Mouse (Mus musculus) midbrain, embryonic 15.5 days (tissue): ENCODE measurements around the gene Triobp. TPM values are rescaled to one million over a fixed set of nuclear protein-coding genes. Genes with fewer than 3 reads are reported as not detected.
A peak's percentile ranks its signal among the peaks of the same experiment; 100 is the strongest.

Experiments
- ATAC-seq: fragments of 200-750 bp; cut with Nextera tagmentation; replicated peaks from 2 replicates; pipeline ENCODE4 v1.8.0; 2017; ENCODE audit warnings: moderate TSS enrichment
- H3K27ac ChIP-seq: fragments of 300-500 bp; sonication (generic); 2 replicates; pipeline ENCODE4 v1.5.1; 2015; ENCODE audit warnings: mild to moderate bottlenecking, inconsistent platforms
- H3K27me3 ChIP-seq: fragments of 300-500 bp; sonication (generic); replicated peaks from 2 replicates; pipeline ENCODE4 v1.6.1; 2015; ENCODE audit warnings: inconsistent platforms
- H3K36me3 ChIP-seq: fragments of 300-500 bp; sonication (generic); replicated peaks from 2 replicates; pipeline ENCODE4 v1.6.1; 2015; ENCODE audit warnings: inconsistent platforms
- H3K4me1 ChIP-seq: fragments of 300-500 bp; sonication (generic); 2 replicates; pipeline ENCODE4 v1.6.1; 2015; ENCODE audit warnings: inconsistent platforms
- H3K4me2 ChIP-seq: fragments of 300-500 bp; sonication (generic); 2 replicates; pipeline ENCODE4 v1.6.1; 2015; ENCODE audit warnings: inconsistent platforms, mild to moderate bottlenecking, moderate library complexity
- H3K4me3 ChIP-seq: fragments of 300-500 bp; sonication (generic); 2 replicates; pipeline ENCODE4 v1.5.1; 2015; ENCODE audit warnings: mild to moderate bottlenecking, inconsistent platforms
- H3K9ac ChIP-seq: fragments of 300-500 bp; sonication (generic); 2 replicates; pipeline ENCODE4 v1.6.1; 2015; ENCODE audit warnings: mild to moderate bottlenecking, inconsistent platforms
- H3K9me3 ChIP-seq: fragments of 300-500 bp; sonication (generic); 2 replicates; pipeline ENCODE4 v1.6.1; 2016; ENCODE audit warnings: inconsistent platforms
- WGBS: fragments of 180-500 bp; shearing (Covaris S2); methylation state at CpG from one replicate; pipeline ENCODE4 v1.1.7; 2015; ENCODE audit warnings: mixed read lengths; 5-methylcytosine and 5-hydroxymethylcytosine counted together
- polyA plus RNA-seq: library from polyadenylated mRNA; unstranded; fragments of >200 nt; fragmentation: Nextera tagmentation; extraction: Ambion mirVana; gene quantifications from 2 replicates; pipeline ENCODE4 v1.2.1, GENCODE M21; 2015

The Triobp gene
- polyA plus RNA-seq, 1 experiment from 2014 or later, result 55.5 TPM

DNA sequence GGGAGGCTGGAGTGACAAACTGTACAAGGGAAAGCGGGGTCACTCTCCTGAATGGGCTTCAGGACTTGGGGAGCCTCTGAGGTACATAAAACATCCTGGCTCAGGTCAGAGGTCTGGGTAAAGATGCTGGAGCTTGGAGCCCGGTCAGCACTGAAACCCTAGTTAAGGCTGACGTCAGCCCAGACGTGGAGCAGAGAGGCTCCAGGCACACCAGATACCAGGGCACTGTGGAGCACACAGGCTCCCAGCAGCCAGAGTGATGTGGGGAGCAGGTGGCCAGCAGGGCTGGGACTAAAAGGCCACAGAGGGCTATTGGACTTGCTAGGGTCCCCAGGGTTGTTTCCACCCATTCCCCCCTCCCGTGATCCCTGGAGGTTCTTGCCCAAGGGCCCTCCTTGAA lies 62.2 kb downstream of the Triobp start:
- H3K4me2 ChIP-seq, result no peak overlapping the region
- H3K9me3 ChIP-seq, result no peaks in the 10 kb centered on the region
- no peak for ATAC-seq
- H3K4me3 ChIP-seq, result no peak overlapping the region
- H3K27me3 ChIP-seq, result no peaks in the 10 kb centered on the region
- H3K27ac ChIP-seq, result no peak overlapping the region
- no peaks in the 10 kb centered on the region for H3K4me1 ChIP-seq
- H3K9ac ChIP-seq, result no peak overlapping the region
- WGBS, result 67% methylated on average over 5 of the region's 5 CpGs
- peaks cover under 1% of the 10 kb centered on the region; the same call in 1 of the 2 replicates for H3K36me3 ChIP-seq

DNA sequence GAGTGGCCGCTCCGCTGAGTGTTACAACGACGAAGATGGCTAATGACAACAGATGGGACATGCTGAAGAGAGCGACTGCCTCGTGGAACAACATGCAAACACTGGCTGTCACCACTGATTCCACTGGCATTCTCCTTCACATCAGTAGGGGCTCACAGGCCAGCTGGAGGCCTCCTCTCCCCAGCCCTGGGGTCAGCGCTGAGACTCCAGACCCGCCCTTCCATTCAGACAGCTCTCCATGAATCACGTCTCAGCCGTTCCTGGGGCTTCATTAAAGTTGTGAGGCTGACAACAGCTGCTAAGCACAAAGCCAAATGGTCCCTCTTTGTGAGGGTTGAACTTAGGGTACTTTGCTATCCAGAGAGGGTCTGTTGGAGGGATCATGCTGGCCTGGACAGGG lies 64.0 kb downstream of the Triobp start:
- no peaks in the 10 kb centered on the region for H3K27me3 ChIP-seq
- no peaks in the 10 kb centered on the region for H3K4me1 ChIP-seq
- H3K4me3 ChIP-seq, result no peak overlapping the region
- no peak overlapping the region for H3K4me2 ChIP-seq
- WGBS, result 60% methylated on average over 10 of the region's 10 CpGs
- no peak for ATAC-seq
- H3K9me3 ChIP-seq, result no peaks in the 10 kb centered on the region
- no peak overlapping the region for H3K27ac ChIP-seq
- H3K36me3 ChIP-seq, result no peaks in the 10 kb centered on the region
- H3K9ac ChIP-seq, result no peak overlapping the region

DNA sequence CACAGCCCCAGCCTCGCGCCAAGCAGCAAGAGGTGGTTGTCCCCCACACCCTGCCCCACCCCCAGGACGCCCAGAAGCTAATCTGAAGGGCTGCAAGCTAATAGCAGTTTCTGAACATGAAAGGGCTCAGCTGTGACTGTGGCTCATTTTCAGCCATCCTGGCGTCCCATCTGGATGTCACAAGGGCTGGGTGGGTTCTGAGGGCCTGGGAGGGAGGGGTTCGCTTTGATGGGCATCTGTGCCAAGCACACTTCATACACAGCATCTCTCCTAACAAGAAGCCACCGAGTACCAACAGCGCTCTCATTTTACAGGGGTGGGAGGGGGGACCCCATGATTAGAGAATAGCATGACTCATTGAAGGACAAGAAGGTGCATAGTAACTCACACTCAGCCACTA lies 65.9 kb downstream of the Triobp start:
- WGBS, result 51% methylated on average over 7 of the region's 7 CpGs
- no peak for ATAC-seq

DNA sequence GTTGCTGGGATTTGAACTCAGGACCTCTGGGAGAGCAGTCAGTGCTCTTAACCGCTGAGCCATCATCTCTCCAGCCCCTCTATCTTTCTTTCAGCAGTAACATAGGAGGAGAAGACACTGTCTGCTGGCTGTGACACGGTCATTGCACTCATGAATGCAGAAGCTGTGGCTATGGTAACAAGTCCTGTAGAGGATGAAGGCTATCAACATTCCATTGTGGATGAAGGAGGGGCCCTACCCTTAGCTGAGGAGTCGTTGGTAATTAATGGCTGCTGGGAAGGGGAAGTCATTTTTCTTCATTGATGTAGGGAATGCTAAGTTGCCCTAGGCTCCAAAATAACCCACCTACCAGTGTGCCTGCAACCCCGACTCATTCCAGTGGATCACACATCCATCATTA lies 70.7 kb downstream of the Triobp start:
- Histone ChIP-seq H3K9ac (no peak overlapping the region), H3K27me3 (no peaks in the 10 kb centered on the region), H3K4me1 (no peaks in the 10 kb centered on the region), H3K27ac (no peak overlapping the region), H3K36me3 (no peaks in the 10 kb centered on the region), H3K4me2 (no peak overlapping the region), H3K9me3 (no peaks in the 10 kb centered on the region), H3K4me3 (no peak overlapping the region)
- ATAC-seq, result no peak
- 41% methylated on average over 4 of the region's 4 CpGs for WGBS

More for the DNA sequence above, 65.9 kb downstream of the Triobp start:
- Histone ChIP-seq H3K4me2 (no peak overlapping the region), H3K4me3 (no peak overlapping the region), H3K9ac (no peak overlapping the region), H3K27ac (no peak overlapping the region), H3K27me3 (no peaks in the 10 kb centered on the region), H3K9me3 (no peaks in the 10 kb centered on the region), H3K36me3 (no peaks in the 10 kb centered on the region), H3K4me1 (no peaks in the 10 kb centered on the region)

DNA sequence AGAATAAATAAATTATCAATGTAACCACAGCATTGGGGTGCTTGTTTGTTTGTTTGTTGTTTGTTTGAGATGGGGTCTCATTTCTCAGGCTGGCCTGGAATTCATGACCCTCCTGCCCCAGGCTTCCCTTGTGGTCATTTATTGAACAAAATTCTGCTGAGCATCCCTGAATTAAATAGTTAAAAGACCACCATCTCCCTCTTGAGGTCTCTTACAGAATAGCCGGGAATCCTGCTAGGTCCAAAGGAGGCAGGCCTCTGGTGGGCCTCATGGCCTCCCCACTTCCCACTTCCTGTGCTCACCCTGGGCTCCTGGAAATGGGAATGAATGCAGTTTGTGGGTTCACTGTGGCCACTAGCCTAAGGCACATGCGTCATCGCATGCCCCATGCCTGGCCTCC lies 71.4 kb downstream of the Triobp start:
- Histone ChIP-seq H3K4me2 (no peak overlapping the region), H3K9me3 (no peaks in the 10 kb centered on the region), H3K4me3 (no peak overlapping the region), H3K9ac (no peak overlapping the region), H3K27ac (no peak overlapping the region), H3K27me3 (no peaks in the 10 kb centered on the region), H3K36me3 (no peaks in the 10 kb centered on the region), H3K4me1 (no peaks in the 10 kb centered on the region)
- no peak for ATAC-seq
- WGBS, result 61% methylated on average over 3 of the region's 3 CpGs

DNA sequence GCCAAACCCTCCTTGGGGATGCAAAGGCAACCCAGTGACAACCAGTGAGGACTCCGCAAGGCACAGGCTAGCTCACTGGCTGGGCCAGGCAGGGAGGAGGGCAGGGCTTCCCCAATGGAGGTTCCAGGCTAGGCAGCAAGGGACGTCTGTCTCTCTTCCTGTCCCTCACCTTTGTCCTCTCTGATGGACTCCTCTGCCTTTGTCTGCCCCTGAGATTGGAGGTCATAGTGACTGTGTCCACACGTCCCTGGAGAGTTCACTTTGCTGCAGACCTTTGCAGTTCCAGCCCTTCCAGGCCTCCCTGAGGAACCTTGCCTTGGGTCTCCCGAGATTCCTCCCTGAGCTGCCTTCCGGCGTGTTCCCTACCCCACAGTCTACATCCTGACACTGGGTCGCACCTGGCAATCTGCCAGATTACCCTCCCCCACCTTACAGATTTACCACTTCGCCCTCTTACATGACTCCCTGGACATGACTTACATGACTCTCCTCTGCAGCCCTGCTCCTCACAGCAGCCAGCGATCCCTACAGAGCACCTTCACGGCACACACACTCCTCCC lies 75.2 kb downstream of the Triobp start:
- H3K4me2 ChIP-seq, result no peak overlapping the region
- H3K27ac ChIP-seq, result no peak overlapping the region
- H3K4me3 ChIP-seq, result no peak overlapping the region
- no peaks in the 10 kb centered on the region for H3K9me3 ChIP-seq
- H3K27me3 ChIP-seq, result no peaks in the 10 kb centered on the region
- WGBS, result 73% methylated on average over 10 of the region's 10 CpGs
- peaks cover 20% of the 10 kb centered on the region for H3K4me1 ChIP-seq
- H3K36me3 ChIP-seq, result no peaks in the 10 kb centered on the region
- ATAC-seq, result no peak
- H3K9ac ChIP-seq, result no peak overlapping the region

DNA sequence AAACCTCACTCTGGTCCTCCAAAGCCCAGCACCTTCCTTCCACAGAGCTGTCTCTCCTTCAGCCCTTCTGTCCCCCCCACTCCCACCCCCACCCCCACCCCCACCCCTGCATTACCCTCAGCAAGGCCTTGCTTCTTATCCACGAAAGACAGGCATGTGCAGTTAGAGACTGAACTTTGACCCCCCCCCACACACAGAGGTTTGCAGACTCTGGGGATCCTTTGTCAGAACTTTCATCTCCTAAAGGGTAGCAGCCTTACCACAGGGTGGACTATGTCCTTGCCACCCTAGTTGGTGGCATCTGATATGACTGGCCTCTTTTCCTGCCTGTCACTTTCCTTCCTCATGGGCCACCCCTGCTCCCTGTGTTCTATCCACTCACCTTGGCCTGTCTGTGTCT lies 75.8 kb downstream of the Triobp start:
- Histone ChIP-seq H3K27me3 (no peaks in the 10 kb centered on the region), H3K4me3 (no peak overlapping the region), H3K9ac (no peak overlapping the region), H3K27ac (no peak overlapping the region), H3K9me3 (no peaks in the 10 kb centered on the region), H3K4me1 (peaks cover 22% of the 10 kb centered on the region), H3K4me2 (no peak overlapping the region), H3K36me3 (no peaks in the 10 kb centered on the region)
- no peak for ATAC-seq
- WGBS, result 80% methylated on average over 1 of the region's 1 CpGs

DNA sequence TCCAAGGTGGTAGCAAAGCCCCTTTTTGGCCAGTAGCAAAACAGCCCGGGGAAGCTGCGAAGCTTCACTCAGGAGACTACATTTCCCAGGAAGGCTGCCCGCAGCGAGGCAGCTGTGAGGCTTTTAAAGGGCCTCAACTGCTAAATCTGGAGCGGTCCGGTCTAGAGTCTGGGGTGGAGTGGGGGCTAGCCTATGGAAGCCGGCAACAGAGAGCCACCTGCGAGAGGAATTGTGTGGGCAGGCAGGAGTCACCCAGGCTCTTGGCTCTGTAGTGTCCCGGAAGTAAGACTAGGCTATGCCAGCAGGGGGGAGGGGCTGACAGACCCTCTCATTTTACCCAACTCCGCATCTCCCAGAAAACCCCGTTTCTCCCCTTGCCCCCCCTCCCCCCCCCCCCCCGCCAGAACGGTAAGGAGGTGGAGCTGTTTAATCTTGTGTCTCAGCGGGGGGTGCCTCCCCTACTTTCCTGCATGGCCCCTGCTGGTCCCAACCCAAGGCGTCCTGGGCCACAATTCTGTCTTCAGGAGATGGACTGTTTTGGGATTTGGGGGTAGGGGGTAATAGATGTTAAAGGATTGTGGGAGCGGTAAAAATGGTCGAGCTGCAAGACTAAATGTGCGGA lies 78.3 kb downstream of the Triobp start:
- H3K4me3 ChIP-seq, result 0 out of 2 replicates have a peak overlapping the region, but pooled peaks have one; percentile 11
- no peak overlapping the region for H3K9ac ChIP-seq
- ATAC-seq, result no peak
- WGBS, result 12% methylated on average over 15 of the region's 18 CpGs
- no peaks in the 10 kb centered on the region for H3K36me3 ChIP-seq
- peaks cover 44% of the 10 kb centered on the region for H3K4me1 ChIP-seq
- peak overlapping the region; percentile 35 for H3K4me2 ChIP-seq
- H3K27me3 ChIP-seq, result no peaks in the 10 kb centered on the region
- no peaks in the 10 kb centered on the region for H3K9me3 ChIP-seq
- H3K27ac ChIP-seq, result no peak overlapping the region

DNA sequence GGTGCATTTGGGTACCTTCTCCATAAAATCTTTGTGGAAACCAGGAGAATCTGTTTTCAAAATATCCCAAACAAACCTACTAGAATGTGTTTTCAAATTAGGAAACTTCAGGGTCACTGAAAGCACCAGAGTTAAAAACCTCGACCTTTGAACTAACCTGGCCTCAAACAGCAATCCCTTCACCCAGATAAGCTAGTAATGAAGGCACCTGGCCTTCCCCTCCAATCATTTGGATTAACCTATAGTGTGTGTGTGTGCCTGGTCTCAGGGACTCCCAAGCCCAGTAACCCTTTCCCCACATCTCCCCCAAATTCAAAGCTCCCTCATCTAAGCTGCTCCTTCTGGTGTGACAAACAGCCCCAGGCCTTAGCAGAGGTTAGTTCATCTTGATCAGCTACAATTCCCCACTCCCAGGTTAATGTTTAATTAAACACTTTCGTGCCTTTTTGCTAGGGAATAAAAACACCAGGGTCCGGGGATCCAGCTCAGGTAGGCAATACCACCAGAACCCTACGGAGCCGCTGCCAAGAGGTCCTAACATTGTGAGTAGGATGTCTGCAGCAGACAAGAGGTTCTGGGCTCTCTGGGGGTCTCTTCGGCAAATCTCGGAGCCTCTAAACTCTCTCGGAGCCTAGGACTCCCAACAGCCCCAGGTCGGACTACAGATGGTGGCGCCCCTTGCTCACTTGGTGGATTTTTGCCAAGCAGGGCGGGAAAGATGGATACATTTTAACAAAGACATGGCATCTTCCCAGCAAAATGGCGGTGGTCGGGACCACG lies 79.2 kb downstream of the Triobp start:
- H3K4me3 ChIP-seq, result peak overlapping the region; percentile 85; the same call in 1 of the 2 replicates
- no peaks in the 10 kb centered on the region for H3K9me3 ChIP-seq
- H3K4me2 ChIP-seq, result peak overlapping the region; percentile 89
- H3K4me1 ChIP-seq, result peaks cover 52% of the 10 kb centered on the region
- WGBS, result 44% methylated on average over 14 of the region's 14 CpGs
- H3K27me3 ChIP-seq, result no peaks in the 10 kb centered on the region
- H3K9ac ChIP-seq, result no peak overlapping the region
- H3K27ac ChIP-seq, result no peak overlapping the region
- no peaks in the 10 kb centered on the region for H3K36me3 ChIP-seq
- ATAC-seq, result no peak

DNA sequence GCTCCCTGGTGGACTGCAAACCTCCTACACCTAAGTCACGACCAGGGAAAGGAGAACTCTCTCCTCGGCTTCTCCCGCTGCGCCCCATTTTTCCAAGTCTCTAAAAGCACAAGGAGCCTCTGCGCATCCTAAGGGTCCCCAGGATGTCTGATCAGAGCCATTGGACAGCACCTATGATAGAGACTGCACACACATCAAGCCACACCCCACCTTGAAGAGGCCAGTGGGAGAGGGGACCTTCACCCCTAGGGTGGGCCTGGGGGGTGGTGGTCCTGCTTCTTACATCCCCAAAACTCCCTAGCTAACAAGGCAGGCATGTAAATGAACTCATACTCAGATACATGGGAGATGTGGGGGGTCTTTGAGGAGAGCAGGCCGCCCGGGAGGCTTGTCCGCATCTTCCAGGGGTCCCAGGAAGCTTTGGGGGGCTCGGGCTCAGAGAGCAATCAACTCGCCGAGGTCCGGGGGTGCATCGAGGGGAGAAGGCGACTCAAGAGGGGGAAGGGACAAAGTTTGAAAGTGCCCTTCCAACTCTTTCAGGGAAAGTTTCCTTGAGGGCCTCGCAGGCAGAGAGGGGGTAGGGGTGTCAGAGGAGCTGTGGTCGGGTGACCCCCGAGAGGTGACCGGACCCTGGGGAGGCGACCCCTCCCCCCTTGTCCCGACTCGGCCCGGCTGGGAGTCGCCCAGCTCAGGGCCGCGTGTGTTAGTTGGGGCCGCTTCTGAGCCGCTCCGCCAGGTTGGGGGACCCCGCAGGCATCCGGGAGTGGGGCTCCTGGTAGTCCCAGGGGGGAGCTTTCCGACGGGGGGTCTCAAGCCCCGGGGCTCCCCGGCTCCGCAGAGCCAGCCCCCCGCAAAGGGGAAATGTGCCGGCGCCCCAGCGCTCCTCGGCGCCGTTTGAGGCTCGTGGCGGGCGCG lies 80.0 kb downstream of the Triobp start:
- peak overlapping the region; percentile 85 for H3K4me3 ChIP-seq
- H3K9me3 ChIP-seq, result no peaks in the 10 kb centered on the region
- H3K4me2 ChIP-seq, result peak overlapping the region; percentile 89
- H3K9ac ChIP-seq, result peak overlapping the region; percentile 97
- WGBS, result 6% methylated on average over 40 of the region's 46 CpGs
- H3K27me3 ChIP-seq, result no peaks in the 10 kb centered on the region
- no peaks in the 10 kb centered on the region for H3K36me3 ChIP-seq
- H3K27ac ChIP-seq, result peak overlapping the region; percentile 90
- peaks cover 55% of the 10 kb centered on the region for H3K4me1 ChIP-seq
- ATAC-seq, result peak; percentile 41

DNA sequence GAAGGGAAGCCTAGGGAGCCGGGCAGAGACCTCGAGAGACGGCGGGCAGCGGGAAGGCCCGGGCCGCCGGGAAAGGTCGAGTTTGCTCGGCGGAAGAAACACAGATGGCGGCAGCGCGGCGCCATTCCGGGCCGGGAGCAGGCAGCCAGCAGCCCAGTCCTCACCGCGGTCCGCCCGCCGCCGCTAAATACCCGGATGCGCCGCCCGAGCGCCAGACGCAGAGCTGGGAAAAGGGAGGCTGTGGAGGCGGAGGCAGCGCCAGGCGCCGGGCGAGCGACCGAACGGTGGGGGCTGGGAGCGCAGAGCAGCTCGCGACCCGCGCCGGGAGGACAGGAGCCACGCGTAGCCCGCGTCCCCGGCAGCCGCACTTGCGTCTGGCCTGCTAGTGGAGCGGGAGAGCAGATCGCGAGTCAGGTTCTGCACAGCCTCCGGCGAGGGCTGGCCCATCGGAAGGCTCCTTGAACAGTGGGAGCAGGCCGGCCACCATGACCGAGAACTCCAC lies 80.8 kb downstream of the Triobp start, which contains the start of gene H1f0:
Gene H1f0 (plus strand): TSS at position 214 of the 502 bp plus-strand sequence.
- Histone ChIP-seq H3K9ac (peak within 1 kb of the TSS; percentile 97), H3K27me3 (no peaks in the 10 kb centered on the region), H3K4me1 (peaks cover 57% of the 10 kb centered on the region), H3K9me3 (no peaks in the 10 kb centered on the region), H3K27ac (peak within 1 kb of the TSS; percentile 90), H3K36me3 (no peaks in the 10 kb centered on the region), H3K4me2 (peak within 1 kb of the TSS; percentile 89), H3K4me3 (peak within 1 kb of the TSS; percentile 85)
- under 1% methylated on average over 55 of the region's 58 CpGs for WGBS
- peak; percentile 85 for ATAC-seq
